Mouse (Mus musculus) intestine, postnatal 0 days (tissue): ENCODE measurements around the gene Utp3. TPM values are rescaled to one million over a fixed set of nuclear protein-coding genes. Genes with fewer than 3 reads are reported as not detected.
A peak's percentile ranks its signal among the peaks of the same experiment; 100 is the strongest.
"Not testable (repeated sequence)": the region's sequence is repeated elsewhere in the genome, so short reads cannot be mapped to it uniquely, and the experiment has no call there.

Source experiments
- ATAC-seq: fragments of 200-750 bp; cut with Nextera tagmentation; 2 replicates; pipeline ENCODE4 v1.8.0; 2017; ENCODE audit warnings: mild to moderate bottlenecking, moderate TSS enrichment, moderate library complexity
- H3K27ac ChIP-seq: fragments of 300-500 bp; sonication (generic); 2 replicates; pipeline ENCODE4 v1.5.1; 2014; ENCODE audit warnings: mild to moderate bottlenecking, low read depth, low read length, moderate library complexity
- H3K27me3 ChIP-seq: fragments of 300-500 bp; sonication (generic); replicated peaks from 2 replicates; pipeline ENCODE4 v1.6.1; 2014; ENCODE audit warnings: low read length, mixed read lengths; ENCODE audit not compliant: control insufficient read depth, insufficient read depth
- H3K36me3 ChIP-seq: fragments of 300-500 bp; sonication (generic); 2 replicates; pipeline ENCODE4 v1.6.1; 2014; ENCODE audit warnings: mild to moderate bottlenecking, moderate library complexity; ENCODE audit not compliant: control insufficient read depth, insufficient read depth
- H3K4me1 ChIP-seq: fragments of 300-500 bp; sonication (generic); replicated peaks from 2 replicates; pipeline ENCODE4 v1.6.1; 2014; ENCODE audit warnings: antibody characterized with exemption, low read length, mixed read lengths; ENCODE audit not compliant: control insufficient read depth, insufficient read depth
- H3K4me2 ChIP-seq: fragments of 300-500 bp; sonication (generic); replicated peaks from 2 replicates; pipeline ENCODE4 v1.6.1; 2014; ENCODE audit warnings: low read depth, mild to moderate bottlenecking, moderate library complexity
- H3K4me3 ChIP-seq: fragments of 300-500 bp; sonication (generic); 2 replicates; pipeline ENCODE4 v1.5.1; 2014; ENCODE audit warnings: low read depth, low read length
- H3K9ac ChIP-seq: fragments of 300-500 bp; sonication (generic); 2 replicates; pipeline ENCODE4 v1.6.1; 2014; ENCODE audit warnings: mild to moderate bottlenecking, low read depth, low read length
- H3K9me3 ChIP-seq: fragments of 300-500 bp; sonication (generic); 2 replicates; pipeline ENCODE4 v1.6.1; 2016; ENCODE audit warnings: mixed run types; ENCODE audit not compliant: control insufficient read depth
- CTCF ChIP-seq: sonication (generic); IDR thresholded peaks from 2 replicates; pipeline ENCODE4 v1.5.1; 2016; ENCODE audit warnings: low read depth, mild to moderate bottlenecking, control low read depth, antibody characterized with exemption, moderate library complexity
- WGBS: fragments of 180-500 bp; shearing (Covaris S2); extraction: QIAGEN DNeasy Blood & Tissue Kit; methylation state at CpG from one replicate; pipeline ENCODE4 v1.1.7; 2014; 5-methylcytosine and 5-hydroxymethylcytosine counted together
- polyA plus RNA-seq: library from polyadenylated mRNA; unstranded; fragments of >200 nt; fragmentation: Nextera tagmentation; extraction: Ambion mirVana; gene quantifications from 2 replicates; pipeline ENCODE4 v1.2.1, GENCODE M21; 2015

The Utp3 gene
- polyA plus RNA-seq, 1 experiment from 2014 or later = 27.8 TPM

GRCm38 (mm10) chr5:88534697-88535096 is 19.6 kb upstream of the Utp3 start:
- no peak for ATAC-seq
- Histone ChIP-seq H3K27ac (no peak overlapping the region), H3K36me3 (no peaks in the 10 kb centered on the region), H3K4me1 (no peaks in the 10 kb centered on the region), H3K4me2 (no peak overlapping the region), H3K9ac (no peak overlapping the region), H3K9me3 (no peaks in the 10 kb centered on the region), H3K4me3 (no peak overlapping the region), H3K27me3 (no peaks in the 10 kb centered on the region)
- no peak for TF ChIP-seq CTCF
- 64% methylated on average over 3 of the region's 3 CpGs for WGBS

- Histone ChIP-seq H3K27ac (no peak overlapping the region), H3K4me2 (no peak overlapping the region), H3K4me3 (no peak overlapping the region), H3K9me3 (no peaks in the 10 kb centered on the region), H3K36me3 (no peaks in the 10 kb centered on the region), H3K27me3 (no peaks in the 10 kb centered on the region), H3K9ac (no peak overlapping the region), H3K4me1 (no peaks in the 10 kb centered on the region)
- no peak for ATAC-seq
- no peak for TF ChIP-seq CTCF
These were observed 13.4 kb upstream of the Utp3 start for GRCm38 (mm10) chr5:88540845-88541244.

GRCm38 (mm10) chr5:88542651-88543282 is 11.5 kb upstream of the Utp3 start:
- Histone ChIP-seq H3K4me1 (no peaks in the 10 kb centered on the region), H3K9me3 (no peaks in the 10 kb centered on the region), H3K4me3 (no peak overlapping the region), H3K27me3 (no peaks in the 10 kb centered on the region), H3K9ac (no peak overlapping the region), H3K4me2 (no peak overlapping the region), H3K27ac (no peak overlapping the region), H3K36me3 (no peaks in the 10 kb centered on the region)
- 61% methylated on average over 5 of the region's 5 CpGs for WGBS
- peak; percentile 75 for TF ChIP-seq CTCF
- ATAC-seq = no peak

- 95% methylated on average over 1 of the region's 1 CpGs for WGBS
- H3K4me1 ChIP-seq, H3K4me3 ChIP-seq, H3K9me3 ChIP-seq, H3K27ac ChIP-seq, H3K27me3 ChIP-seq, H3K4me2 ChIP-seq, H3K9ac ChIP-seq, ATAC-seq, H3K36me3 ChIP-seq: not testable (repeated sequence)
These were observed 9.9 kb upstream of the Utp3 start for GRCm38 (mm10) chr5:88544411-88544810.

GRCm38 (mm10) chr5:88545536-88545935 is 8.7 kb upstream of the Utp3 start:
- TF ChIP-seq CTCF = no peak
- Histone ChIP-seq H3K4me1 (no peaks in the 10 kb centered on the region), H3K9ac (no peak overlapping the region), H3K4me3 (no peak overlapping the region), H3K27ac (no peak overlapping the region), H3K27me3 (no peaks in the 10 kb centered on the region), H3K9me3 (no peaks in the 10 kb centered on the region), H3K4me2 (no peak overlapping the region), H3K36me3 (no peaks in the 10 kb centered on the region)
- WGBS = 85% methylated on average over 7 of the region's 7 CpGs
- no peak for ATAC-seq

GRCm38 (mm10) chr5:88553271-88554085 is 784 bp upstream of the Utp3 start:
- TF ChIP-seq CTCF = no peak
- H3K27ac ChIP-seq = peak overlapping the region; percentile 89
- no peaks in the 10 kb centered on the region for H3K9me3 ChIP-seq
- no peaks in the 10 kb centered on the region for H3K27me3 ChIP-seq
- 7% methylated on average over 29 of the region's 29 CpGs for WGBS
- peak; percentile 61 for ATAC-seq
- peak overlapping the region; percentile 81 for H3K4me3 ChIP-seq
- peak overlapping the region; percentile 73 for H3K9ac ChIP-seq
- H3K36me3 ChIP-seq = no peaks in the 10 kb centered on the region
- peak overlapping the region; percentile 80 for H3K4me2 ChIP-seq
- 0 out of 2 replicates have a peak, but pooled peaks cover 13% of the 10 kb centered on the region for H3K4me1 ChIP-seq
